Mouse (Mus musculus): ENCODE results near the gene Eif4g1. TPM values are rescaled to one million over a fixed set of nuclear protein-coding genes. Genes with fewer than 3 reads are reported as not detected.

Gene Eif4g1
- polyA plus RNA-seq, 1 experiment from 2014 or later: 127 TPM

DNA sequence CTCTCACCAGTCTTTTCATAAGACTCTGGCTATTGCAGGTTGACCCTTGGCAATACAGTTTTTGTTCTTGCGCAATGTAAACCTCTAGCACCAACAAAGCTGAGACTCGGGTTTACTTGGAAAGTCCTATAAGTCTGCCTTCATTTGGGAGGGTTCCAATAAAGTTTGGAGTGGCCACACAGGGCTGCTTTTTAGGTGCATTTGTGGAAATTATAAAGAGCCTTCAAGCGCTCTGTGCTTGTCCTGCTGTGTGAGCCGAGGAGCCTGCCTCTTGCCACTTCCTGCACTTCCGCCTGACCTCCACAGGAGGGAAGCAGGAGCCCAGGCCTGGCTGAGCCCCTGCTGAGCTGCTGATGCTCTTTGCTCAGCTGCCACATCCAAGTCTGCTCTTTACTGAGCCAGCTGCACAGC is 56.2 kb downstream of the Eif4g1 start:
- 33% methylated on average over 5 of the region's 5 CpGs for WGBS
- no peak overlapping the region for H3K27ac ChIP-seq (ENCODE audit: low read length)
- no peaks in the 10 kb centered on the region for H3K4me1 ChIP-seq (ENCODE audit: control insufficient read depth, insufficient read depth, low read length)
- H3K36me3 ChIP-seq (ENCODE audit: control insufficient read depth, insufficient read depth, low read length): no peaks in the 10 kb centered on the region
- H3K27me3 ChIP-seq (ENCODE audit: control insufficient read depth, insufficient read depth, low read depth, low read length): no peaks in the 10 kb centered on the region
- no peak overlapping the region for H3K4me3 ChIP-seq (ENCODE audit: low read depth, low read length)
- peak; percentile 63; the same call in 1 of the 2 replicates for ATAC-seq
- H3K9me3 ChIP-seq (replicated peaks; ENCODE audit: control insufficient read depth, low read length, poor library complexity, severe bottlenecking): no peaks in the 10 kb centered on the region
- no peak overlapping the region for H3K9ac ChIP-seq (ENCODE audit: low read depth, low read length)
- H3K4me2 ChIP-seq (ENCODE audit: low read length): no peak overlapping the region

GRCm38 (mm10) chr16:20725321-20725720 is 57.2 kb downstream of the Eif4g1 start:
- Histone ChIP-seq H3K4me1 (ENCODE audit: control insufficient read depth, insufficient read depth, low read length) (no peaks in the 10 kb centered on the region), H3K9me3 (replicated peaks; ENCODE audit: control insufficient read depth, low read length, poor library complexity, severe bottlenecking) (no peaks in the 10 kb centered on the region), H3K27me3 (ENCODE audit: control insufficient read depth, insufficient read depth, low read depth, low read length) (no peaks in the 10 kb centered on the region), H3K4me2 (ENCODE audit: low read length) (no peak overlapping the region), H3K9ac (ENCODE audit: low read depth, low read length) (no peak overlapping the region), H3K4me3 (ENCODE audit: low read depth, low read length) (no peak overlapping the region), H3K36me3 (ENCODE audit: control insufficient read depth, insufficient read depth, low read length) (no peaks in the 10 kb centered on the region), H3K27ac (ENCODE audit: low read length) (no peak overlapping the region)
- WGBS: 79% methylated on average over 7 of the region's 7 CpGs
- no peak for ATAC-seq

DNA sequence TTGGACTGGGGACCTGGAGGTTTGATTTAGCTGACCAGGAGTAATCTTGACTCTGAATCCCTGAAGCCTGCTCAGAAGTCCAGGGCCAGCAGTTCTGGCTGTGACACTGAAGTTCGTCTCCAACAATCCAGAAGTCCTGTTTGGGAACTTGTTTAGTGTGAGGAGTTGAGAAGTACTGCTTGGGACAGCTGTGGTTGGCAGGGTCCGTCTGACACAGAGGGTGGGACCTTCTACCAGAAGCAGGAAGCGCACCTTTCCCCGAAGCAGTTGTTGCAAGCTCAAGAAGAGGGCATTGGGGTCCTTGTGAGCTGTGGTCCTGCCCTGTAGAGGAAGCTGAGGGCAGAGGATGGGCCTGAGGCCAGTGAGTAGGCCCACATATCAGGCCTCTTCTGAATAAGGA is 57.6 kb downstream of the Eif4g1 start:
- no peaks in the 10 kb centered on the region for H3K27me3 ChIP-seq (ENCODE audit: control insufficient read depth, insufficient read depth, low read depth, low read length)
- no peak for ATAC-seq
- no peak overlapping the region for H3K9ac ChIP-seq (ENCODE audit: low read depth, low read length)
- no peaks in the 10 kb centered on the region for H3K36me3 ChIP-seq (ENCODE audit: control insufficient read depth, insufficient read depth, low read length)
- no peaks in the 10 kb centered on the region for H3K4me1 ChIP-seq (ENCODE audit: control insufficient read depth, insufficient read depth, low read length)
- H3K4me2 ChIP-seq (ENCODE audit: low read length): no peak overlapping the region
- no peaks in the 10 kb centered on the region for H3K9me3 ChIP-seq (replicated peaks; ENCODE audit: control insufficient read depth, low read length, poor library complexity, severe bottlenecking)
- no peak overlapping the region for H3K4me3 ChIP-seq (ENCODE audit: low read depth, low read length)
- 78% methylated on average over 4 of the region's 4 CpGs for WGBS
- no peak overlapping the region for H3K27ac ChIP-seq (ENCODE audit: low read length)

DNA sequence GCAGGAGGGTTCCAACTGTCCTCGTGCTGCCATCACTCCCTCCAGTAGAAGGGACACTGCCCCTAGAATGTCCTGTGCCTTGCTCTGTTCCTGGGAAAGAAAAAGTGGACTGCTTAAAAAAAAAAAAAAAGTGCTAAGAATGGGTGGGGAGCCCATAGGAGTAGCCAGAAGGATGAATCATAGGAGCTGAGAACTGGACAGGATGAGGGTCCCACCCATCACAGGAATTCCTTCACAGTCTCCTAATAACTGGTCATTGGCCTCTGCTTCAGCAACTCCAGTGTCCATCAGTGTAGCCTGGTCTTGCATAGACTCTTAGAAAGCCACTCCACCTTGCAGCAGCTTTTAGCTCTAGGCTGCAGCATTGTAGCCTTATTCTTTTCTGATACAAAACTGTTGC is 58.3 kb downstream of the Eif4g1 start:
- no peak overlapping the region for H3K27ac ChIP-seq (ENCODE audit: low read length)
- H3K4me2 ChIP-seq (ENCODE audit: low read length): no peak overlapping the region
- ATAC-seq: no peak
- WGBS: 56% methylated on average over 1 of the region's 1 CpGs
- no peaks in the 10 kb centered on the region for H3K9me3 ChIP-seq (replicated peaks; ENCODE audit: control insufficient read depth, low read length, poor library complexity, severe bottlenecking)
- no peaks in the 10 kb centered on the region for H3K27me3 ChIP-seq (ENCODE audit: control insufficient read depth, insufficient read depth, low read depth, low read length)
- no peaks in the 10 kb centered on the region for H3K4me1 ChIP-seq (ENCODE audit: control insufficient read depth, insufficient read depth, low read length)
- H3K4me3 ChIP-seq (ENCODE audit: low read depth, low read length): no peak overlapping the region
- H3K9ac ChIP-seq (ENCODE audit: low read depth, low read length): no peak overlapping the region
- no peaks in the 10 kb centered on the region for H3K36me3 ChIP-seq (ENCODE audit: control insufficient read depth, insufficient read depth, low read length)

- no peak overlapping the region for H3K4me3 ChIP-seq (ENCODE audit: low read depth, low read length)
- no peaks in the 10 kb centered on the region for H3K9me3 ChIP-seq (replicated peaks; ENCODE audit: control insufficient read depth, low read length, poor library complexity, severe bottlenecking)
- H3K27ac ChIP-seq (ENCODE audit: low read length): no peak overlapping the region
- H3K4me1 ChIP-seq (ENCODE audit: control insufficient read depth, insufficient read depth, low read length): peaks cover 14% of the 10 kb centered on the region
- H3K9ac ChIP-seq (ENCODE audit: low read depth, low read length): no peak overlapping the region
- peaks cover 11% of the 10 kb centered on the region for H3K27me3 ChIP-seq (ENCODE audit: control insufficient read depth, insufficient read depth, low read depth, low read length)
- 39% methylated on average over 5 of the region's 5 CpGs for WGBS
- H3K36me3 ChIP-seq (ENCODE audit: control insufficient read depth, insufficient read depth, low read length): no peaks in the 10 kb centered on the region
- H3K4me2 ChIP-seq (ENCODE audit: low read length): no peak overlapping the region
- no peak for ATAC-seq
These were observed 62.2 kb downstream of the Eif4g1 start for GRCm38 (mm10) chr16:20730293-20730711.

DNA sequence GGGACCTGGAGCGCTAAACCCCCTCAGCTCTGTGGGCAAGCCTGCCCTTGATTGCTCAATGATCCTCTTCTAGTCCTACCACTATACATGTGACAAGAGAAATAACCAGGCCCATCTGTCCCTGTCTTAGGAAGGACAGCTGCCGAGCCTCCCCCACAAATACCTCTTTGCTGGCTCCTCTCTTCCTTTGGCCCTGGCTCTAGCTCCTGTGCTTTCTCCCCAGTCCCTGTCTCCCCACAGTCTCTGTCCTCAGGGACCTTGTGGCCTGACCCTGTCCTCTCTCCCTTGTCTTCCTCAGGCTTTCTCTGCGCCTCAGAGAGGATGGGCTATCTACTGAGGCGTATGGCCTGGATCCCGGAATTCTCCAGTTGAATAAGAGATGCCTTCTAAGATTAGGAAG is 63.6 kb downstream of the Eif4g1 start:
- H3K9ac ChIP-seq (ENCODE audit: low read depth, low read length): no peak overlapping the region
- ATAC-seq: no peak
- H3K4me2 ChIP-seq (ENCODE audit: low read length): no peak overlapping the region
- no peaks in the 10 kb centered on the region for H3K36me3 ChIP-seq (ENCODE audit: control insufficient read depth, insufficient read depth, low read length)
- H3K27me3 ChIP-seq (ENCODE audit: control insufficient read depth, insufficient read depth, low read depth, low read length): peaks cover 13% of the 10 kb centered on the region
- no peak overlapping the region for H3K27ac ChIP-seq (ENCODE audit: low read length)
- H3K4me1 ChIP-seq (ENCODE audit: control insufficient read depth, insufficient read depth, low read length): peaks cover 14% of the 10 kb centered on the region
- WGBS: 71% methylated on average over 5 of the region's 5 CpGs
- no peak overlapping the region for H3K4me3 ChIP-seq (ENCODE audit: low read depth, low read length)
- no peaks in the 10 kb centered on the region for H3K9me3 ChIP-seq (replicated peaks; ENCODE audit: control insufficient read depth, low read length, poor library complexity, severe bottlenecking)

DNA sequence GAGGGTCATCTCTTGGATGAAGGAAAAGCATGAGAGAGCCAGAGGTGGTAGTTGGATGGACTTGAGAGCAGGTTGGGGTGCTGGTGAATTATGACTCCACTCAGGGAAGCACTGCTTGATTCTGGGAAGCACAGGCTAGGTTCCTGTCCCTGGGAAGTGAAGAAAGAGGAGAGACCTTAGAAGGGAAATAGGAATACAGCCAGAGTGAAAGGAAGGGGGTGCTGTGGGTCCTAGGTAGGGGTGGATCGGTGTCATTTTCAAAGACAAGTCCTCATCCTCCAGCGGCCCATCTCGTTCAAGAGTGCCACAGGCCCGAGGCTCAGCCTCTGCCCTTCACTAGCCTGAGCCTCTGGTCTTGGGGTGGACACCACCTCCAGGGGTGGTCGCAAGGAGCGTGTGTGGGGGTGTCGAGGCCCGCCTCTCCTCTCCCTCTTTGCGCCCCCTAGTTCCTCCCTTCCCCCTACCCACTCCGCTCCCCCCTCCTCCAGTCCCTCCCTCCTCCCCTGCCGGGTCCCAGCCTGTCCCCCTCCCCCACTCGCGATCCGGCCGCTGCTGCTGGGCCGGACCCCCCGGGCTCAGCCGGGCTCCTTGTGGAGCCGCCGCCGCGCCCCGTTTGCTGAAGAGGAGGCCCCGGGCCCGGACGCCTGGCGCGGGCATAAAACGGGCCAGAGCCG is 64.3 kb downstream of the Eif4g1 start:
- ATAC-seq: peak; percentile 59
- Histone ChIP-seq H3K9ac (ENCODE audit: low read depth, low read length) (peak overlapping the region; percentile 92), H3K4me2 (ENCODE audit: low read length) (peak overlapping the region; percentile 95), H3K4me3 (ENCODE audit: low read depth, low read length) (peak overlapping the region; percentile 86), H3K4me1 (ENCODE audit: control insufficient read depth, insufficient read depth, low read length) (peaks cover 14% of the 10 kb centered on the region), H3K36me3 (ENCODE audit: control insufficient read depth, insufficient read depth, low read length) (0 out of 2 replicates have a peak, but pooled peaks cover 3% of the 10 kb centered on the region), H3K9me3 (replicated peaks; ENCODE audit: control insufficient read depth, low read length, poor library complexity, severe bottlenecking) (no peaks in the 10 kb centered on the region), H3K27ac (ENCODE audit: low read length) (peak overlapping the region; percentile 73), H3K27me3 (ENCODE audit: control insufficient read depth, insufficient read depth, low read depth, low read length) (peaks cover 13% of the 10 kb centered on the region)
- WGBS: 0% methylated on average over 27 of the region's 30 CpGs

DNA sequence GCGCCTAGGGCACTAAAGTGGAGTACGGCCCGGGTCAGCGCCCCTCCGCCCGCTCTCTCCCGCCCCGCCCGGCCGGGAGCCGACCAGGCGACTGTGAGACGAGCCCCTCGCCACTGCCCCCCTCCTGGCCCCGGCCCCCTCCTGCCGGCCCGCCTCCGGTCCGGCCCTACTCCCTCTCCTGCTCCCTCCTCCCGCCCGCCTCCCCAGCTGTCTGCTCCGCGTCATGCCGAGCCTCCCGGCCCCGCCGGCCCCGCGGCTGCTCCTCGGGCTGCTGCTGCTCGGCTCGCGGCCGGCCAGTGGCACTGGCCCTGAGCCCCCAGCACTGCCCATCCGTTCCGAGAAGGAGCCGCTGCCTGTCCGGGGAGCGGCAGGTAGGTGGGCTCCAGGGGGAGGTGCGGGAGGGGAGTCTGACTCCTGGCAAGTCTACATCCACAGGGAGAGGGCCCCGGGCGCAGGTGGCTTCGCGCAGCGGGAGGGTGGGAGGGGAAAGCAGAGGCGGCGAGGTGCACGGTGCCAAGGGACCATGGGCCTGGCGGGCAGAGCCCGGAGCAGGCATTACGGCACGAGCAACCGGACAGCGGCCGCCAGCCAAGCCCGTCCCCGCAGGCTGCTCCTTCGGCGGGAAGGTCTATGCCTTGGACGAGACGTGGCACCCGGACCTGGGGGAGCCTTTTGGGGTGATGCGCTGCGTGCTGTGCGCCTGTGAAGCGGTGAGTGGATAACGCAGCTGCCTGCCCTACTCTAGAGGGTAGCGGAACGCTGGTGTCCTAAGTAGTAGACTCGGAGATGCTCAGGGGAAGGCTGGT is 65.0 kb downstream of the Eif4g1 start, which contains the start of gene Chrd:
Chrd (plus strand) TSS at position 203 of the 806 bp plus-strand sequence.
- Histone ChIP-seq H3K4me1 (ENCODE audit: control insufficient read depth, insufficient read depth, low read length) (peaks cover 14% of the 10 kb centered on the region), H3K4me3 (ENCODE audit: low read depth, low read length) (peak within 1 kb of the TSS; percentile 86), H3K4me2 (ENCODE audit: low read length) (peak within 1 kb of the TSS; percentile 95), H3K27me3 (ENCODE audit: control insufficient read depth, insufficient read depth, low read depth, low read length) (peaks cover 13% of the 10 kb centered on the region), H3K27ac (ENCODE audit: low read length) (peak within 1 kb of the TSS; percentile 73), H3K9me3 (replicated peaks; ENCODE audit: control insufficient read depth, low read length, poor library complexity, severe bottlenecking) (no peaks in the 10 kb centered on the region), H3K9ac (ENCODE audit: low read depth, low read length) (peak within 1 kb of the TSS; percentile 92), H3K36me3 (ENCODE audit: control insufficient read depth, insufficient read depth, low read length) (0 out of 2 replicates have a peak, but pooled peaks cover 3% of the 10 kb centered on the region)
- WGBS: under 1% methylated on average over 58 of the region's 70 CpGs
- ATAC-seq: peak; percentile 71
